In the genomic region with DNA sequence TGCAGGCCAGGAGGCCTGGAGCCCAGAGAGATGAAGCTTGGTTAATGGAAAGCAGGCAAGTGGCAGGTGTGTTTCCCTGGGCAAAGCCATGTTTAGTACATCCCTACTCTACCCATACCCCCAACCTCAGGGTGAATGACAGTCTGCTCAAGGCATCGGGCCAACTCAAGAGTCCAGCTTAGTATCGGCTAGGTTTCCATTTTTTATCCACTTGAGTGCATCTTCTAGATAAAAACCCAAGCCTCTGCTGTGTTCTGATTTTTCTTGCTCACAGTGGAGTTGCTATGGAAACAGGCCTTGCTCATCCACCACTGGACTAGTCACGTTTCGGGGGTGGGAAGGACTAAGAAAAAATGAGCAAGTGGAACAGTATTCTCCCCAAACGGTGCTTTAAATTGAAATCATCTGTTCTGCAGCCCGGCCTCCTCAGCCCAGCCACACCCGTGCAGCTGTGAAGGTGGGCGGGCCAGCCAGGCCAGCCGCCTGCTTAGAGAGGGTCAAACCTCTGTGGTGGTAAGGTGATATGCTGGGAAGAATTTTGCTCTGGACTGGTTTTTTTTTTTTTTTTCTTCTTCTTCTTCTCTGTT, we compare ENCODE assay signal across 9 mouse cellular contexts.
DNase-seq lines count a peak whose midpoint lies in the region; ATAC-seq and TF ChIP-seq lines count a peak whose summit lies in the region.
"Had no signal": no experiment of that assay in that cellular context is flagged by ENCODE, and none has a peak within 500 bp of the region (broad histone marks: within the 10 kb centered on the region; RNA-seq: fewer than 3 reads in every experiment).

No protein-coding gene starts in this region.

- no peaks in the 10 kb centered on the region for H3K27me3 ChIP-seq in heart, adult 2 months (ENCODE audit: control insufficient read depth, insufficient read depth, low read length)
- no peaks in the 10 kb centered on the region for H3K27me3 ChIP-seq in hindbrain, embryonic 15.5 days
- H3K27me3 ChIP-seq: heart, embryonic 15.5 days had no signal

- TF ChIP-seq POLR2A in heart, adult 2 months (IDR thresholded peaks at IDR 0.05; ENCODE audit: insufficient read depth, low read depth, low read length), result no peak

- no peak overlapping the region for H3K4me3 ChIP-seq in heart, adult 2 months
- no peak overlapping the region for H3K4me3 ChIP-seq in hindbrain, embryonic 15.5 days
- H3K4me3 ChIP-seq: heart, embryonic 15.5 days had no signal

- peak; percentile 10 to 35 for DNase-seq in heart, adult 2 months
- DNase-seq in heart, adult 9 months (ENCODE audit: low spot score in 2 of 2), result no peak
- DNase-seq in fibroblast of lung, adult 2 months (ENCODE audit: low read depth), result peak; percentile 91
- DNase-seq in mesoderm, embryonic 11.5 days (ENCODE audit: low read depth, low spot score), result peak; percentile 68
- peak; percentile 11 for DNase-seq in yolk sac, embryonic 10.5 days (ENCODE audit: low spot score)
- DNase-seq in urinary bladder, postnatal 10 days (ENCODE audit: low spot score), result no peak
- DNase-seq in lung, postnatal 10 days, result no peak

- H3K4me1 ChIP-seq in heart, adult 2 months (ENCODE audit: control insufficient read depth, insufficient read depth, low read length), result peaks cover 21% of the 10 kb centered on the region
- peaks cover 16% of the 10 kb centered on the region for H3K4me1 ChIP-seq in hindbrain, embryonic 15.5 days (replicated peaks)
- H3K4me1 ChIP-seq: heart, embryonic 15.5 days had no signal

- no peak overlapping the region for H3K9ac ChIP-seq in heart, adult 2 months (ENCODE audit: low read depth, low read length)
- H3K9ac ChIP-seq in hindbrain, embryonic 15.5 days, result no peak overlapping the region
- H3K9ac ChIP-seq: heart, embryonic 15.5 days had no signal

- TF ChIP-seq CTCF in heart, adult 2 months (IDR thresholded peaks at IDR 0.05), result no peak

- peak; percentile 91 for ATAC-seq in hindbrain, embryonic 15.5 days (ENCODE audit: low FRiP score, low read depth)

- intact Hi-C loops in heart, adult 2 months (cut with DNase I), result loop anchor here (5.0 kb wide), 1 partner anchor 61 kb away; no protein-coding TSS in a partner anchor

- no peak overlapping the region for H3K4me2 ChIP-seq in hindbrain, embryonic 15.5 days
- H3K4me2 ChIP-seq: heart, embryonic 15.5 days had no signal

- no peak overlapping the region for H3K27ac ChIP-seq in heart, adult 2 months
- H3K27ac ChIP-seq in hindbrain, embryonic 15.5 days (replicated peaks), result peak overlapping the region; percentile 87
- H3K27ac ChIP-seq: heart, embryonic 15.5 days had no signal

- no peaks in the 10 kb centered on the region for H3K9me3 ChIP-seq in hindbrain, embryonic 15.5 days
- H3K9me3 ChIP-seq: heart, embryonic 15.5 days had no signal

- no peak for TF ChIP-seq EP300 in heart, adult 2 months (IDR thresholded peaks at IDR 0.05; ENCODE audit: insufficient read depth, low read depth, low read length)

- peaks cover 2% of the 10 kb centered on the region; the same call in 1 of the 2 replicates for H3K36me3 ChIP-seq in heart, adult 2 months (ENCODE audit: control insufficient read depth, insufficient read depth, low read length)
- no peaks in the 10 kb centered on the region for H3K36me3 ChIP-seq in hindbrain, embryonic 15.5 days
- H3K36me3 ChIP-seq: heart, embryonic 15.5 days had no signal

- WGBS in heart, adult 2 months, result 73% methylated on average over 9 of the region's 9 CpGs
- 26% methylated on average over 9 of the region's 9 CpGs for WGBS in hindbrain, embryonic 15.5 days

- H3K79me2 ChIP-seq in heart, adult 2 months (replicated peaks; ENCODE audit: control insufficient read depth, insufficient read depth, low read length), result no peaks in the 10 kb centered on the region

Comparison
In these comparisons a context has a peak if more than half of its experiments do, and no peak if none do; other contexts are left out.
1. DNase-seq: peak in heart, adult 2 months (2 of 2), fibroblast of lung, adult 2 months (single experiment), mesoderm, embryonic 11.5 days (single experiment) and yolk sac, embryonic 10.5 days (single experiment); none in heart, adult 9 months (0 of 2), urinary bladder, postnatal 10 days (single experiment) and lung, postnatal 10 days (single experiment).